Mouse (Mus musculus) left cerebral cortex, adult 2 months (tissue): ENCODE data around the gene Sox14. TPM values are rescaled to one million over a fixed set of nuclear protein-coding genes. Genes with fewer than 3 reads are reported as not detected.

ENCODE experiments used
- DNase-seq, 2 experiments: peaks; one replicate each; pipeline ENCODE4 v3.0.0; 2021 to 2022; ENCODE audit warnings: low spot score in 2 of 2, mixed read lengths in 1 of 2; ENCODE audit errors: extremely low spot score in 1 of 2
- H3K27ac ChIP-seq: fragments of 200-600 bp; 2 replicates; pipeline ENCODE4 v1.8.1; 2022
- H3K4me3 ChIP-seq: fragments of 200-600 bp; 2 replicates; pipeline ENCODE4 v1.8.1; 2022
- CTCF ChIP-seq: fragments of 200-600 bp; IDR thresholded peaks from 2 replicates; pipeline ENCODE4 v1.8.1; 2022; ENCODE audit warnings: antibody characterized with exemption, mild to moderate bottlenecking, moderate library complexity
- intact Hi-C: fragments of 180-260 bp; cut with DNase I; formaldehyde crosslinking; loops from one replicate; pipeline ENCODE4 v1.15.1; 2025
- total RNA-seq, 2 experiments: library from RNA; stranded (reverse); gene quantifications; 2 replicates each; pipeline ENCODE4 v1.2.3; 2021

Gene Sox14
- total RNA-seq, 2 experiments from 2014 or later: not detected

DNA sequence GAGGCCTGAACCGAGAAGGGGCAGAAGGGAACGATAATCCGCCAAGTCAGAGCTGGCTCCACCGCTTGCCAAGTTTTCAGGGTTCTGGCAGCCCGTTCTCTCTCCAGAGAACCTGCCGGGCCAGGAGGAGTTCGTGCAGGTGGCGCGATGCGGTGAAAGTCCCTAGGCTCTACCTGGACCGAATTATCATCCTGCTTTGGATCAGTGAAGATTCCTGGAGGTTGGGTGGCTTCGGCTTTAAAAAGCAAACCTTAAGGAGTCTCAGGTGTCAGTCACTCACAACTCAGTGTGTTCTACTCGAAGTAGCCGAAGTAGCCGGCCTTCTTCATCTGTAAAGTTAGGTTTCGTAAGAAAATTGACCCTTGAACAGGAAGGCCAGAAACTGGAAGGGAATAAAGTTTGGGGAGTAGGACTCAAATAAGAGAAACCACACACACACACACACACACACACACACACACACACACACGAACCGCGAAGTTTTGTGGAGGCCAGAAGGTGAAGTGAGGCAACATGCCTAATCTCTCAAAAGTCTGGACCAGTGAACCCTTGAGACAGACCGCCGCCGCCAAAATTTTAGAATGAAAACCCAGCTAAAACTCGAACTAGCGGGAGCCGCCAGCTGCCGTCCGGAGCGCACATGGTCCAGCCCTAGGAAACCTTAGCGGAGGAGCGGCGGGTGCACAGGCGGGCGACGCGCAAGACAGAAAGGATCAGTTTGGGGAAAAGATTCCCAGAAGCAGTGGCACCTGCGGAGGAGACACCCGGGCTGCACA is 5.0 kb downstream of the Sox14 start:
- no peak for DNase-seq
- Histone ChIP-seq H3K4me3 (no peak overlapping the region), H3K27ac (no peak overlapping the region)
- no peak for TF ChIP-seq CTCF
- intact Hi-C loops: loop anchor here (5.0 kb wide), 1 partner anchor 914 kb away; the partner anchor contains the start of gene Foxl2

DNA sequence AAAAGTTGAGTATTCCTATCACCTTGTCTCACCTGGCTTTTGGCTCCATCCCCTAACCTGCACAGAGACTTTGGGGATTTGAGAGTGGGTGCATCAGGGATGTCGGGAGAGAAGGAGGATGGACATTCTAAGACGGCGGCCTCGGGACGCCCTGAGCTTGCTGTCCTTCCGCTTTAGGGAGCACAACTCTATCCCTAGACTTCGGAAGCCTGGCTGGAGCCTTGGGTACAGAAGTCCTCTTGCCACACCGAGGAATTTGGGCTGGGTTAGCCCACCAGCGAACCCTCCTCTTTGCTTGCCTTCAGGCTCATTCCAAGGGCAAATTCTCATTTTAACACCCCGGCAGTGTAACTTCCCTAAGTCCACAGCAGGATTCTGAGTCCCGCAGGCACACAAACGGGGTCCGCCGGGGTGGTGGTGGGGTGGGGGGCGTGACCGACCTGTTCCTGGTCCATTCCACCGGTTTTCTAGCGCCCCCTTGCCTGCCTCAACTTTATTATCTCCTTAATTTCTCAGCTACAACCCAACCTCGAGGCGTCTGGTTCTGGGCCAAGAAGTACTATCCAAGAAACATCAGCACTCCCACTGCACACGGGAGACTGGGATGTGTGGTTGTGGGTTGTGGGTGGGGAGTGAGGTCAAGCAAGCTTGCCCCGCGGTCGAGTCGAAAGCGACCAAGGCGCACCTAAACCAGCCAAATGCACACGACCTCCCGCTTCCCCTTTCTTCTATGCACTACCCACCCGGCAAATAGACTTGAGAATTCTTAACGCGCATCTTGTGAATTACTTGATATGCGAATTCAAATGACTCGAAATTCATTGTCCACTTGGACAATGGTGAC is 5.8 kb downstream of the Sox14 start:
- DNase-seq: no peak
- intact Hi-C loops: loop anchor here (5.0 kb wide), 1 partner anchor 913 kb away; the partner anchor contains the start of gene Foxl2
- no peak for TF ChIP-seq CTCF
- no peak overlapping the region for H3K4me3 ChIP-seq
- no peak overlapping the region for H3K27ac ChIP-seq

DNA sequence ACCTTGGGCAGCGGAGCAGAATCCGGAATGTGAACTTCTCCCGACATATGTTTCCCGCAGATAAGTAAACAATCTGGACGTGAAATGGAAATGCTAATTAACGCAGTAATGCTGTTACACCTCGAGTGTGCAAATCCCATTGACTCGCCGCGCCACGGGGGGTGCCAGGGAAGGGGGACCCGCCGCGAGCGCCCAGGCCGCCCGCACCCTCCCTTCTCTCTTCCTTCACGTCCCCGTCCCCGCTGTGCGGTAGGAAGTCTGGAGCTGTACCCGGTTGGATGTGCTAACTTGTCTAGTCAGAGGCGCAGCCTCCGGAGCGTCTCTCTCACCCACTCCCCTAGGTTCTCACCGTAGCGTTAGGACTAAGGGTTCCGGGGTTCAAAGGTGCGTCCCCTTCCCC is 6.7 kb downstream of the Sox14 start:
- H3K27ac ChIP-seq: no peak overlapping the region

DNA sequence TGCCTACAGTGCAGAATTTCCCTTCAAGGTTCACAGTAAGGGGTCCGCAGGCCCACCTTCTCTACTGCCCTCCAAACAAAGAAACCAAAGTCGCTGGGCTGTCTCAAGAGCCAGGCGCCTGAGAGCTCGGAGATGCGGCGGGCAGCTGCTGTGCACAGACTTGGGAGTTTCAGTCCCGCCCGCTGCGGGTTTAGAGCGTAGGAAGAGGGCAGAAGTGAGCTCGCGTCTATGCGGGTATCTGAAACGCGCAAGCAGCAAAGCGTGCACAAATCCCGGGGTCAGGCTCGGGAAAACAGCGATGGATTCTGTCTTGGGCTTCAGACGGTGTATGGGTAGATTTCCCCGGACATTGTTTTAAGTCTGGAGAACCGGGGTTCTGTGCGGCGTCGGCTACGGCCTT is 7.4 kb downstream of the Sox14 start:
- no peak for DNase-seq
- no peak overlapping the region for H3K27ac ChIP-seq
- intact Hi-C loops: no loop called here
- no peak overlapping the region for H3K4me3 ChIP-seq
- TF ChIP-seq CTCF: no peak

More for the DNA sequence above, 6.7 kb downstream of the Sox14 start:
- H3K4me3 ChIP-seq: no peak overlapping the region
- intact Hi-C loops: no loop called here
- TF ChIP-seq CTCF: no peak
- DNase-seq: no peak

DNA sequence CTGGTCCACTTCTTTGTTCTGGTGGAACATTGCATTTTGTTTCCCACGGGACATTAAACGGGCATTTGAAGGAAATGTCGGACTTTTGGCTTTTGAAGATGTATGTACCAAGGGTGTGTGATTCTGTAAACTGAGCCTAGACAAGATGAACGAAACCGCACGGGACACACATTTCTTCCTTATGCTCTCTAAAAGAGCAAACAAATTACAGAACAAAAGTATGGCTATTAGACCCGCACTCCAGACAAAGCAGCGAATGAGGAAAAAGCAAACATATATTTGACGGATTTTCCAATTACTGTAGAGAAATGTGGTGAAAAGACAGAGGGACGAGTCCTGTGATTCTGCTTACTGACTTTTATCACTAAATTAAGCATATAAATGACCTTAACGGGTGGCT is 7.9 kb downstream of the Sox14 start:
- Histone ChIP-seq H3K27ac (no peak overlapping the region), H3K4me3 (no peak overlapping the region)
- no peak for DNase-seq
- no peak for TF ChIP-seq CTCF
- intact Hi-C loops: no loop called here

DNA sequence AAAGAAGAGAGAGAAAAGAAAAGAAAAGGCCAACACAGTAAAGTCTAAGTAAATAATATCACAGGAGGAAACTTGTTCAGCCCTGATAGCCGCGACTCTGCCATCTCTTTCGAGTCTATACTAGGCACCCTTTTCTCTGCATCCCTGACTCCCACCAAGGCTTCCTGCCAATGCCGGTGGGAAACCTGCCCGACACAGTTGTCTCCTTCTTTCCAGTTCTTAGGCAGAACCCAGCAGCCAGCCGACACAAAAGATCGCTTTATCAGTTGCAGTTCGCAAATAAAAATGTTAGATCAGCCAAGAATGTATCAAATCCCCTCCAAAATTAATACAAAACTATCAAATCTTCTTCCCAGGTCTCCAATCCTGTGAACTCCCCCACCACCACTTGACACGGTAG is 13.0 kb downstream of the Sox14 start:
- TF ChIP-seq CTCF: no peak
- H3K27ac ChIP-seq: no peak overlapping the region
- intact Hi-C loops: no loop called here
- no peak overlapping the region for H3K4me3 ChIP-seq
- DNase-seq: no peak

DNA sequence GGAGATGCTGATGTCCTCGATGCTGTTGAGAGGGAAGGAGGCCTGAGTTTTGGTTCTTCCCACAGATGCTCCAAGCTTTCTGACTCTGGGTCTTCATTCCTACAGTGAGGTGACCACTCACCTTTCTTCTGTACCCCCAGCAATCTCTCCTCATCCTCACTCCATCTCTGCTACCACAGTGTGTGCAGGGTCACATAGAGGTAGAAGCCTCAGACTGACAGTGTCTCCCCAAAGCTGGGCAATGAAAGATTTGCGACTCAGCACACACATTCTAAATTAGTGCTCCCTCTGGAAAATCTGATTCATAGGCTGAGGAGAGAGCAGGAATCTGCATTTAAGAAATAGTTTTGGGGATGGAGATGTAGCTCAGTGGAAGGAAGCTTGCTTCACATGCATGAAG is 21.5 kb downstream of the Sox14 start:
- intact Hi-C loops: no loop called here
- TF ChIP-seq CTCF: no peak
- no peak for DNase-seq
- no peak overlapping the region for H3K4me3 ChIP-seq
- H3K27ac ChIP-seq: no peak overlapping the region

DNA sequence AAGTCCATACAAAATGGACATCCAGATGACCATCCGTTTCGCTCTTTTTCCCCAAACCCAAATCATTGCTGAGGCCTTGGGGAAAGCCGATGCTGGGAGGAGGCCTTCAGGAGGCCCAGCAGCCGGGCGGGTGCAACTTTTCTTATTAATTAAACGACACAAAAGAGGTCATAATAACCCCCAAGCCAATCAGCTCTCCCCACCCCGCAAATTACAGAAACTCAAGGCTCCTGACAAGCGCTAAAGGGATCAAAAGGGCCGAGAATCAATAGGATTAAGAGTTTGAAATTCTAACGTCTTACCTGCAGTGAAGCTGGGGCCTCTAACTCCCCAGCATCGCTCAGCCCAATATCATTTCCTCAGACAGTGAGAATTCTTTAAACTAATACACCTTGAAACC is 22.6 kb downstream of the Sox14 start:
- intact Hi-C loops: no loop called here
- no peak for TF ChIP-seq CTCF
- H3K4me3 ChIP-seq: no peak overlapping the region
- no peak for DNase-seq
- H3K27ac ChIP-seq: no peak overlapping the region

DNA sequence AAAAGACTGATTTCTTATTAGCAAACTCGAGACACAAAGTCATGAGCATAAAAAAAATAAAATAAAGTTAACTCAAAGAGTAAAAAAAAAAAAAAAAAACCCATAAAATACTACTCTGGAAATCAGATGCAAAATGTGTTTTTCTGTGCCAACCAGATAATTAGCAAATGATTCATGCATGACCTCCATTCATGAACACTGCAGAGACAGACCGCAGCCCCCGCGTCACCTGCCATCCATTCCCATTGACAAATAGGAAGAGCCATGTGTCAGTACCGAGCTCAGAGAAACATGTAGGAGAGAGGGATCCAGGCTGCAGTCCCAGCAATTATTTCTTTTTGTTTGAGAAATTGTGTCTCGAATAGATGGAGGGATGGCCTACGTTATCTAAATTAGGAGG is 25.6 kb downstream of the Sox14 start:
- Histone ChIP-seq H3K27ac (no peak overlapping the region), H3K4me3 (no peak overlapping the region)
- no peak for TF ChIP-seq CTCF
- intact Hi-C loops: no loop called here
- DNase-seq: no peak

DNA sequence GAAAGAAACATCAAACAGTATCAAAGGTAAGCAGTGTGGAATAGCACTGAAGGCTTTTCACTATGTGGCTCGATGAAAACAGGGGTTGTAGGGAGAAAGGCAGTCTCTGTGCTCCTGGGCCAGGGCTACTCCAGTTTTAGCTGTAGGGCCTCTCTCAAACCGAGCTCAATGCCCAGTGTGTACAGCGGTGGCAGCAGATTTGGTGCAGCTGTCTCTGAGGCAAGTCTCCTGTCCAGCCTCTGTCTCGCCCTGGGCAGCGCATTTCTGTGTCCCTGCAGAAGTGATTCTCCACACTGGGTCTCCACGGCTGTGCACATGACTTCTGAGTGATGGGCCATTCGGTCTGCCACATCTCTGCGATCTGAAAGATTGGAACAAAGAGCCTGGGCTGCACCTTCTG is 27.6 kb downstream of the Sox14 start:
- no peak for DNase-seq
- H3K27ac ChIP-seq: no peak overlapping the region
- H3K4me3 ChIP-seq: no peak overlapping the region
- intact Hi-C loops: loop anchor here (5.0 kb wide), 3 partner anchors 81 to 599 kb away; no protein-coding TSS in a partner anchor
- TF ChIP-seq CTCF: no peak

DNA sequence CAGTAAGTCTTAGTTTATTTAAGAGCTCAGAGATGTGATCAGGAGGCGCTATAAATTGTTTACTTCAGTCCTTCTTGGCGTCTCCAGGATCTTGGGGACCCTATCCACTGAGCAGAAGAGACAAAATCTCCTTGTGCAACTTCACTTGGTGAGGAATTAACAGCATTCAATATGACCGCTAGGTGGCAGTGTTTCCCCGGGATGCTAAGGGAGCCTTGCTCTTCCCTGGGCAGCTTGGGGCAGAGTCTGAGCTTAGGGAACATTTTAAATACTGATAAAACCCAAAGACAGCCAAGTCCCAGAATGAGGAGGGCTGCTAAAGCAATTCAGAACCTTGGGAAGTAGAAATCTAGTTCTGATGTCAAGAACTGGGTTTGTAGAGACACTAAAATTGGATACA is 29.1 kb downstream of the Sox14 start:
- DNase-seq: peak; percentile 74 to 76
- intact Hi-C loops: loop anchor here (2.0 to 5.0 kb wide), 5 partner anchors 80 to 600 kb away; no protein-coding TSS in a partner anchor
- Histone ChIP-seq H3K27ac (no peak overlapping the region), H3K4me3 (no peak overlapping the region)
- TF ChIP-seq CTCF: peak; percentile 93

DNA sequence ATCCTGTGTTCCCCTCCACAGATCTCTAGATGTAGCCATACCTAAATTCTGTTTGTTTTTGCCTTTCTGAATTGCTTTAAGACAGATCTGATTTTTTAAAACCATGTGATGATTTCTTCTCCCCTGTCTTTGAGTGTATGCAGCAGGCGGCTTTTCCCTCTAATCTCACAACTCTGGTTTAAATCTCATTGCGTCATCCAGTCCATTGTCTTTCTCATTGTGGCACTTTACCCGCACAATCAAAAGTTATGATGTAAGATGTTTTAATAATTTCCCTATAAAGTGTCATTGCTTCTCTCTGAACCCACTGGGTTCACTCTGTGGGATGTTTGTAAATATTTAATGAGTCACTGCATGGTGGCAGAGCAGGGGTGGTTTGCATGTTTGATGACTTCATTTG is 36.6 kb downstream of the Sox14 start:
- no peak overlapping the region for H3K4me3 ChIP-seq
- no peak overlapping the region for H3K27ac ChIP-seq
- intact Hi-C loops: no loop called here
- no peak for TF ChIP-seq CTCF
- DNase-seq: no peak
